Mouse (Mus musculus): ENCODE results near the gene Gtf2h3.

- peak; percentile 85 for TF ChIP-seq POLR2A (IDR thresholded peaks at IDR 0.05; ENCODE audit: control insufficient read depth, low read depth, low read length)
- no peak for TF ChIP-seq CTCF (IDR thresholded peaks at IDR 0.05; ENCODE audit: control insufficient read depth, insufficient read depth, insufficient replicate concordance, low read depth, low read length)
These were observed 19.6 kb downstream of the Gtf2h3 start for GRCm38 (mm10) chr5:124598224-124599174.
